Mouse (Mus musculus) layer of hippocampus, adult 8-10 months (tissue): Measurements from ENCODE around the gene Inpp5f. TPM values are rescaled to one million over a fixed set of nuclear protein-coding genes. Genes with fewer than 3 reads are reported as not detected.
A peak's percentile ranks its signal among the peaks of the same experiment; 100 is the strongest.
"Not testable (repeated sequence)": the region's sequence is repeated elsewhere in the genome, so short reads cannot be mapped to it uniquely, and the experiment has no call there.

Experiments
- DNase-seq, 2 experiments: peaks; one replicate each; pipeline ENCODE4 v3.0.0; 2022; ENCODE audit warnings: low spot score in 2 of 2
- total RNA-seq, 4 experiments: library from RNA; stranded (reverse); gene quantifications; 2 replicates each; pipeline ENCODE4 v1.2.4; 2022

The Inpp5f gene
- total RNA-seq, 4 experiments from 2014 or later, result 103 to 122 (median 117) TPM

GRCm38 (mm10) chr7:128592118-128592935 is 18.8 kb upstream of the Inpp5f start:
- DNase-seq, result peak; percentile 47 to 49

DNA sequence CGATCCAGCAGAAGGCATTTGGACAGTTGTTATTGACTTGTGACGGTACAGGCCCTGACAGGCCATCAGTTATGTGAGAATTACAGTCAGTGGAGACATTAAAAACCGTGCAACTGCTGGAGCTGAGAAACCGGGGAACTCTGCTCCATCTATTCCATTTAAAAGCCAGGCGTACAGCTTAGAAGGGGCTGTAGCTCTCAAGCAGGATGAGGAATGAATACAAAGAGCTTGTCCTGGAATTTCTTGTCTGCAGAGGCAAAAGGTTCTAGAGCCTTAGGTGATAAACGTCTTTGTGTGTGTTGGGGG is 18.2 kb upstream of the Inpp5f start:
- DNase-seq, result no peak

DNA sequence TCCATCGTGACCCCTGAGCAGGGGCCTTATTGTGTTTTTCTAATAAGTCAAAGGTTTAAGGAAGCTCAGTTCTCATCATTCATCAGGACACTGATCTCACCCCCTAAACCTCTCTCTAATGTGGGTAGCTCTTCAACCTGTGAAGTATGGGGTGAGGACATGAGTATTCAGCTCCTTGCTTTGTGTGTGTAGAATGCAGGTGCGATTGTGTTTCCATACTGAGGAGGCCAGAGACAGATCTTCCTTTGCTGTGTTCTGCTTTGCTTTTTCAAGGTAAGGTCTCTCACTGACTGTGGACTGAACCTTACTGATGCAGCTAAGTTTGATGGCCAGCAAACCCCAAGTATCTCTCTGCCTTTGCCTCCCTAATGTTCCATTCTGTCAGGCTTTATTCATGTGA is 14.9 kb upstream of the Inpp5f start:
- no peak for DNase-seq

DNA sequence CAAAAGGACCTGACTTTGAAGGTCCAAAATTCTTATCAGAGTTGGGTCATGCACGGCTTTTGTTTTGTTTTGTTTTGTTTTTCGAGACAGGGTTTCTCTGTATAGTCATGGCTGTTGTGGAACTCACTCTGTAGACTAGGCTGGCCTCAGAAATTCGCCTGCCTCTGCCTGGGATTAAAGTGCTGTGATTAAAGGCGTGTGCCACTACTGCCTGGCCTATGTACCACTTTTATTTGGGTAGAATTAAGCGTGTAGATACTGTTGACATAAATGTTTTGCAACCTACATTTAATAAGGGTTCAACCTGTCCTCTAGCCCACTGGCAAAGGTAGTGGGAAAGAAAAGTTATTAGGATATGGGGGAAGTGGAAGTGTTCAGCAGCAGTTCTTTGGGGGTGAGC is 12.1 kb upstream of the Inpp5f start:
- DNase-seq, result no peak

- DNase-seq, result no peak
Measured at GRCm38 (mm10) chr7:128601826-128602225, 9.3 kb upstream of the Inpp5f start.

- not testable (repeated sequence) for DNase-seq
Measured at GRCm38 (mm10) chr7:128609936-128610335, 1.2 kb upstream of the Inpp5f start.

GRCm38 (mm10) chr7:128610490-128610889 is 638 bp upstream of the Inpp5f start:
- no peak for DNase-seq

- no peak for DNase-seq
Measured at GRCm38 (mm10) chr7:128611799-128612411, 777 bp downstream of the Inpp5f start.

GRCm38 (mm10) chr7:128612521-128613181 is 1.5 kb downstream of the Inpp5f start:
- no peak for DNase-seq

GRCm38 (mm10) chr7:128613578-128613977 is 2.5 kb downstream of the Inpp5f start:
- DNase-seq, result no peak

- no peak for DNase-seq
Measured at GRCm38 (mm10) chr7:128617587-128617986, 6.5 kb downstream of the Inpp5f start.

DNA sequence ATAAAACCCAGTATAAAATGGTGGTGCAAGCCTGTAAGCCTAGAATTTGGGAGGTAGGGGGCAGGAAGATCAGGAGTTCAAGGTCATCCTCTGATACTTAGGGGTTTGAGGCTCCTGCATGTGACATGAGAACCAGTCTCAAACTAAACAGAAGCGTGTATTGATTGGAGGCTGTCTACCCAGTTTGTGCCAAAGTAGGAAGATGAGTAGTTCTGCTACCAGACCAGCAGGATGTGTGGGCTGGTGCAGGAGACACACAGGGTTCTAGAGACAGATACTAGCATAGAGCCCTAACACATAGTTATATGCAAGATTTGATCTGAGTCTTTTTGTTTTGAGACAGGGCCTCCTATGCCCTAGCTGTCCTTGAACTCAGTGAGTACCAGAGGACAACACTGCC is 9.1 kb downstream of the Inpp5f start:
- no peak for DNase-seq

DNA sequence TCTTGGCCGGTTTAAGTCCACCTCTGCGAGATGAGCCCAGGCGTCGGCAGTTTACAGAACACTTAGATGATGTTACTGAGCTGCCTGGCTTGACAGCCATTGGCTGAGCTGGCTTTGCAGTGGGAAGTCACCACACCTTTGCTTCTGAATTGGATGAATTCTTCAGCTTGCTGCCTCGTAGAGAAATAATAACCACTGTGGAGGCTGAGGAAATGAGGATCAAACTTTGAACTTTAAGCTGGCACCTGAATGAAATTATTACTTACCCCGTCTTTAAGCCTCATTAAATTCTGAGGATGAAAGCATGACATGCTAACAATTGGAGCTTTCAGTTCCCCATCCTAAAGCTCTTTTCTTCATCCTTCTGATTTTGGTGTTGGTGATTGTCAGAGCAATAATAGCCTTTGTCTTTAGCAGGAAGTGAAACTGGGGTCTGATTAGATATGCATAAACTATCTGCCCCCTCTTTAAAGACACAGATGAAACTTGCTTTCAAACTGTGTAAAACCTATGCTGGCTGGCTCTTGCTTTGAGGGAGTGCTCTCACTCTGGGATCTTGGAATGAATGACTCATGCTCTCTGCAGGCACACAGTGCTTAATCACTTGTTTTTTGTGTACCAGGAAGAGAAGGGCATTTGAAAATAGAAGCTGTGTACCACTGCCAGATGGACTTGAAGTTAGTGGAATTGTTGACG is 11.3 kb downstream of the Inpp5f start:
- DNase-seq, result peak; percentile 38 to 49

DNA sequence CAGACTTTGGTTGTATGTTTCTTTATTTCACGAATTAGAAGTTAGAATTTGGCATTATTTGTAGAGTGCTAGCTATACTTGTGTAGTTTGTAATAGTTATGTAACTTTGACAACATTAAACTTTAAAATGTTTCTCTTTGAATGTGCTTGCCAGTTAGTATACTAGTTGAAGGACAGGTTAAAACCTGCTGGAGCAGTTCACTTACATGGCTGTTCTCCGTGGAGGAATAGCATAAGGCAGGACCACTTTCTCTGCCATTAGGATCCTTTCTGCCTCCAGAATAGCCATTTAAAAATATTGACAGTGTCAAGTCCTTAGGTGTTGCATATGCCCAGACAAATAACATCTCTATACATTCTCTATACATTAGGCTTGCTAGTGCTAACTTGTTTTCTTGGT is 11.9 kb downstream of the Inpp5f start:
- no peak for DNase-seq

- DNase-seq, result no peak
Measured at GRCm38 (mm10) chr7:128625382-128625781, 14.3 kb downstream of the Inpp5f start.

DNA sequence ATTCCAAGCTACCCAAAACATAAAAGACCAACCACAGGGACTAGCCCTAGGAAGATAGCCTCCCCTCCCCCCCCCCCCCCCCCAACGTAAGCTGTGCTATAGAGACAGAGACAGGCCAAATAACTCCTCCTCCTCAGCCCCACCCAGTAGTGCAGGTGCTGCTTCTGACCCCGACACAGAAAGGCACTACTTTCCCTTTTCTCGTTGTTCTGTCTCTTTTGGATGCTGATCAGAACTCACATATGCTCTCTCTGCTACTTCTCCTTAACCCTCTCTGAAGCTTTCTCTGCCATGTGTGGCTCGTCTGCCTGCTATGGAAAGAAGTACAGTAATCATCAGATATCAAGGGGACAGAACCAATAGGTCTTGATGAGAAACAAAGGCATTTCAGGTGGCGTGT is 15.5 kb downstream of the Inpp5f start:
- no peak for DNase-seq

DNA sequence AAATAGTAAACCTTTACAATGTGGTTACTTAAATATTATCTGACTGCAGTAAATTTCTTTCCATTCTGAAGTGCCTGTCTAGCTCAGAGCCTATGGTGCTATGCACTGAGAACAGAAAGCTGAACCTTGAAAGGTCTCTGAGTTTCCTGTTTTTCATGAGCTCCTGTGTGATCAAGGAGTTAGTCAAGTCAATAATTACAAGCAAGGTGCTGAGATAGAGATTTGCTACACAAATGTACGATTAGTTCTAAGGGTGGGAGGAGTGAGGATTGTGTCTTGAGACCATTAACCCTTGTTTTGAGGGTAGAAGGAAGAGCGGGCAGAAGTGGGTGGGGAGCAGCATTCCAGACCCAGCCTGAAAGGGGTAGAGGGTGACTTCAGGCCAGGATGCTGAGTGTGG is 16.1 kb downstream of the Inpp5f start:
- no peak for DNase-seq

- no peak for DNase-seq
Measured at GRCm38 (mm10) chr7:128627723-128628122, 16.6 kb downstream of the Inpp5f start.

GRCm38 (mm10) chr7:128633156-128633555 is 22.0 kb downstream of the Inpp5f start:
- no peak for DNase-seq

DNA sequence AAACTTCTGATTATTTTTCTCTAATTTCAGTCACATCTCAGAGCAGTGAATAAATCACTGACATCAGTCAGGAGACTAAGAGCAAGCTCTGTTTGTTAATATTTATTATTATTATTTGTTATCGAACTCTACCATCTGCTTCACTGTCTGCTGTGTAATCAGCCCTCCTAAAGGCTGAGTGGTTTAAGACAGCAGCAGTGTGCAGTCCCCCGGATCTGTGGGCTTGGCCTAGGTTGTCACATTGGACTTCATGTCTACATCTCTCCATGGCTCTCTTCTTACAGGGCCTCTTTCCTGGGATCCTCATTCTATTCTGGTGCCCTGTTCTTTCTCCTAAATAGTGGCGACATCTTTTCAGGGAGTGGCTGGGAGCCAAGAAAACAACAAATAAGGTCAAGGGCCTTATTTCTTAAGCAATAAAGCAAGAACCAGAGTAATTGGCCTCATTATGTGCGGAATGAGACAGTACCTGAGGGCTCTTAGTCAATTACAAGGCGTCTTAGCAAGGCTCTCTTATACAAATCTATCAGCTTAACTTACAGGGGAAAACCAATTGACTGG is 28.9 kb downstream of the Inpp5f start:
- no peak for DNase-seq

DNA sequence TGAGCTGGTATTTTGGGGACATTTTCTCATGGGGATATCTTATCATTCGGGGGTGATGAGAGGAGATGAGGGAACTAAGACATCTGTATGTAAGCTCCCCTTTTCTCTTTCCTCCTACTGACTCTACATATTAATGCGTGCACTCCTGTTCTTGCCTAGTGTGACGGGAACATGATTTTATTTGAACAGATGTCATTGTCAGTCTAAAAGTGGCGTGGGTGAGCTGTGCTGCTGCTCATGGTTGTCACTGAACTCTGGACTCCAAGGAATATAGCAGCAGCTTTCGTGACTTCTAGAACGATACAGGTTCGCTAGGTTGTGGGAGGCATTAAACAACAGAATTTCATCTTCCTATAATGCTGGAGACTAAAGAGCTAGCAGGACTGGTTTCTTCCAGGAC is 30.4 kb downstream of the Inpp5f start:
- peak in 1 of 2 experiments; percentile 31 for DNase-seq

- DNase-seq, result no peak
Measured at GRCm38 (mm10) chr7:128642386-128642785, 31.3 kb downstream of the Inpp5f start.
